Mouse (Mus musculus): ENCODE measurements at regions not wholly inside any gene's neighbourhood (a gene's known extent, or its start where the extent isn't known, plus 50 kb on each side); places are given as distances from the start of the nearest gene placed in this dataset.
A peak's percentile ranks its signal among the peaks of the same experiment; 100 is the strongest.

DNA sequence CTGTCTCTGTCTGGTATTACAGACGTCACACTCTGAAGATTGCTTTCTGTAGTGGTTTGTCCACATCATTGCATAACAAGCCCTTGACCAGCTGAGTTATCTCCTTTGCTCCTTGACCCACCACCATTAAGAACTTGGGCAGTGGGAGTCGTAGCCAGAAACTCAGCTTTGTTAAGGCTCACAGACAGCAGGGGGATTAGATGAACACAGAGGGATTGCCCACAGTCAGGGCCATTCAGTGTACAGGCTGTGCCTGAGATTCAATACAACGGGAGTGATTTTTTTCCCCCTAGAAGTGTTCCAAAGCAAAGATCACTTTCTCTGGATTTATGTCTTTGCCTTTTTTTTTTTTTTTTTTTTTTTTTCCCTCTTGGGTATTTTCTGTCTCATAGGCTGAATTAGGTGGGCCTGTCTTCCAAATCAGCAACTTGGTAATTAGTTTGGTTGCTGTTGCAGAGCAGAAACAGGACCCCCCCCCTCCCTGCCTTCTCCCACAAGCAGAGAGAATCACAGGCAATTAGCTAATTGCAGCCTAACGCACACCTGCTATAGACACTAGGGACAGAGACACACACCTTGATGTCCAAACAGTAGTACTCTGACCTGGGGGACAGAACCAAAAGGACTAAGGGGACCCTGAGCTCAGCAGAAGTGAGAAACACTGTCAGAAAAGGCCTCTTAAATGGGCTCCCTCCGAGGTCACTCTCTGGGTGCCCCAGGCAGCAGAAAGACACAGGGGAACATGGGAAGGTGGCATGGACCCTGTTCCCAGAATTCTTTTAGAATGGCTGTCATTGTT lies 340.4 kb upstream of the Dynlrb2 start:
- no peak for ATAC-seq
- 55% methylated on average over 5 of the region's 5 CpGs for WGBS
- Histone ChIP-seq H3K4me2 (replicated peaks; ENCODE audit: low read depth) (no peak overlapping the region), H3K4me1 (replicated peaks; ENCODE audit: control insufficient read depth, insufficient read depth, low read length) (no peaks in the 10 kb centered on the region), H3K9me3 (ENCODE audit: control insufficient read depth) (no peaks in the 10 kb centered on the region), H3K4me3 (ENCODE audit: low read depth, low read length) (no peak overlapping the region), H3K9ac (ENCODE audit: low read depth, low read length) (no peak overlapping the region), H3K27ac (ENCODE audit: low read depth, low read length) (no peak overlapping the region), H3K36me3 (ENCODE audit: control insufficient read depth, insufficient read depth) (no peaks in the 10 kb centered on the region), H3K27me3 (replicated peaks; ENCODE audit: control insufficient read depth, insufficient read depth, low read length) (no peaks in the 10 kb centered on the region)
- no peak for TF ChIP-seq CTCF (IDR thresholded peaks at IDR 0.05; ENCODE audit: low read depth)

GRCm38 (mm10) chr8:116160932-116161331 lies 343.8 kb upstream of the Dynlrb2 start:
- H3K27ac ChIP-seq (ENCODE audit: low read depth, low read length): no peak overlapping the region
- H3K9me3 ChIP-seq (ENCODE audit: control insufficient read depth): no peaks in the 10 kb centered on the region
- TF ChIP-seq CTCF (IDR thresholded peaks at IDR 0.05; ENCODE audit: low read depth): no peak
- no peak overlapping the region for H3K9ac ChIP-seq (ENCODE audit: low read depth, low read length)
- no peak overlapping the region for H3K4me2 ChIP-seq (replicated peaks; ENCODE audit: low read depth)
- H3K4me3 ChIP-seq (ENCODE audit: low read depth, low read length): no peak overlapping the region
- ATAC-seq: no peak
- H3K4me1 ChIP-seq (replicated peaks; ENCODE audit: control insufficient read depth, insufficient read depth, low read length): no peaks in the 10 kb centered on the region
- H3K27me3 ChIP-seq (replicated peaks; ENCODE audit: control insufficient read depth, insufficient read depth, low read length): no peaks in the 10 kb centered on the region
- whole genome bisulfite sequencing: 73% methylated on average over 5 of the region's 5 CpGs
- no peaks in the 10 kb centered on the region for H3K36me3 ChIP-seq (ENCODE audit: control insufficient read depth, insufficient read depth)

GRCm38 (mm10) chr8:116143687-116144573 lies 360.8 kb upstream of the Dynlrb2 start:
- Histone ChIP-seq H3K9ac (ENCODE audit: low read depth, low read length) (no peak overlapping the region), H3K27me3 (replicated peaks; ENCODE audit: control insufficient read depth, insufficient read depth, low read length) (no peaks in the 10 kb centered on the region), H3K4me3 (ENCODE audit: low read depth, low read length) (no peak overlapping the region), H3K9me3 (ENCODE audit: control insufficient read depth) (no peaks in the 10 kb centered on the region), H3K36me3 (ENCODE audit: control insufficient read depth, insufficient read depth) (no peaks in the 10 kb centered on the region), H3K4me1 (replicated peaks; ENCODE audit: control insufficient read depth, insufficient read depth, low read length) (no peaks in the 10 kb centered on the region), H3K27ac (ENCODE audit: low read depth, low read length) (peak overlapping the region; percentile 21; the same call in 1 of the 2 replicates), H3K4me2 (replicated peaks; ENCODE audit: low read depth) (no peak overlapping the region; the same call in 1 of the 2 replicates)
- 40% methylated on average over 13 of the region's 13 CpGs for WGBS
- peak; percentile 71 for ATAC-seq
- peak; percentile 89 for TF ChIP-seq CTCF (IDR thresholded peaks at IDR 0.05; ENCODE audit: low read depth)

DNA sequence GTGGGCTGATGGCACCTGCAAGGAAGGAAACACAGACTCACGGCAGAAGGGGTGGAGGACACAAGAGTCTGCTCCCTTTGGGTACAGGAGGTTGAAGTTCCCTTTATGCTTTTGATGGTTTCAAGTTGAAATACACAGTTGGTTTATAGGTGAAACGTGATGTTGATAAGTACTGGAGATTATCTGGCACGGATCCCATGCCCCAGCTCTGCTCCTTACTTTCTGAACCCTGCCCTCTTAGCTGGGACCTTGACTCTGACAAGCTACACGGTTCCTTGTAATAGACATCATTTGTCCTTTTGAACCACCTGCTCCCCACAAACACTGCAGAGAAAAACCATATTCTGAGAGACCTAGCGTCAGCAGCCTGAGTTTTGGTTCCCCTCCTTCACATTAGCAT lies 363.4 kb upstream of the Dynlrb2 start:
- 0 out of 2 replicates have a peak, but pooled peaks have one; percentile 53 for ATAC-seq
- no peaks in the 10 kb centered on the region for H3K4me1 ChIP-seq (replicated peaks; ENCODE audit: control insufficient read depth, insufficient read depth, low read length)
- no peaks in the 10 kb centered on the region for H3K36me3 ChIP-seq (ENCODE audit: control insufficient read depth, insufficient read depth)
- H3K4me2 ChIP-seq (replicated peaks; ENCODE audit: low read depth): no peak overlapping the region
- no peak for TF ChIP-seq CTCF (IDR thresholded peaks at IDR 0.05; ENCODE audit: low read depth)
- no peak overlapping the region for H3K9ac ChIP-seq (ENCODE audit: low read depth, low read length)
- no peak overlapping the region for H3K4me3 ChIP-seq (ENCODE audit: low read depth, low read length)
- H3K27me3 ChIP-seq (replicated peaks; ENCODE audit: control insufficient read depth, insufficient read depth, low read length): no peaks in the 10 kb centered on the region
- 0 out of 2 replicates have a peak overlapping the region, but pooled peaks have one; percentile 22 for H3K27ac ChIP-seq (ENCODE audit: low read depth, low read length)
- 39% methylated on average over 5 of the region's 5 CpGs for WGBS
- H3K9me3 ChIP-seq (ENCODE audit: control insufficient read depth): no peaks in the 10 kb centered on the region

GRCm38 (mm10) chr8:116139934-116140333 lies 364.8 kb upstream of the Dynlrb2 start:
- no peak overlapping the region for H3K4me3 ChIP-seq (ENCODE audit: low read depth, low read length)
- no peaks in the 10 kb centered on the region for H3K9me3 ChIP-seq (ENCODE audit: control insufficient read depth)
- WGBS: 94% methylated on average over 1 of the region's 1 CpGs
- no peak overlapping the region for H3K4me2 ChIP-seq (replicated peaks; ENCODE audit: low read depth)
- TF ChIP-seq CTCF (IDR thresholded peaks at IDR 0.05; ENCODE audit: low read depth): no peak
- no peaks in the 10 kb centered on the region for H3K36me3 ChIP-seq (ENCODE audit: control insufficient read depth, insufficient read depth)
- no peaks in the 10 kb centered on the region for H3K4me1 ChIP-seq (replicated peaks; ENCODE audit: control insufficient read depth, insufficient read depth, low read length)
- ATAC-seq: no peak
- no peak overlapping the region for H3K9ac ChIP-seq (ENCODE audit: low read depth, low read length)
- no peaks in the 10 kb centered on the region for H3K27me3 ChIP-seq (replicated peaks; ENCODE audit: control insufficient read depth, insufficient read depth, low read length)
- H3K27ac ChIP-seq (ENCODE audit: low read depth, low read length): no peak overlapping the region

DNA sequence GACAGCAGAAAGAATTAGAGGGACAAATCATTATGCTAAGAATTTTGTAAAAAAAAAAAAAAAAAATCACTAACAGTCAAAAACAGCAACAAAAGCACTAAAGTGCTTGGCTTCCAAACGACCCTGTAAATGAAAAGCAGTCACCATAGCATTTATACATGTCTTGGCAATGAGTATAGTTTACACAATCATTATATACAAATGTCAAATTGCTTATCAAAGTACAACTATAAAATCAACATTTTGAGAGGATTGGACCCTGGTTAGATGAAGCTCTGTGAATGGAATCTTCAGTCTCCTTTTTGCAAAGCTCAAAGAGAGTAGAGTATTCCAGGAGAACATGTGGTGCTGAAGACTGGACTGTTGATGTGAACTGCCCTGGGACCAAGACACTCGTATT lies 367.0 kb upstream of the Dynlrb2 start:
- ATAC-seq: no peak
- H3K36me3 ChIP-seq (ENCODE audit: control insufficient read depth, insufficient read depth): no peaks in the 10 kb centered on the region
- TF ChIP-seq CTCF (IDR thresholded peaks at IDR 0.05; ENCODE audit: low read depth): no peak
- H3K4me3 ChIP-seq (ENCODE audit: low read depth, low read length): no peak overlapping the region
- H3K4me2 ChIP-seq (replicated peaks; ENCODE audit: low read depth): no peak overlapping the region
- no peak overlapping the region for H3K9ac ChIP-seq (ENCODE audit: low read depth, low read length)
- WGBS: 50% methylated on average over 2 of the region's 2 CpGs
- H3K4me1 ChIP-seq (replicated peaks; ENCODE audit: control insufficient read depth, insufficient read depth, low read length): no peaks in the 10 kb centered on the region
- H3K27ac ChIP-seq (ENCODE audit: low read depth, low read length): no peak overlapping the region
- no peaks in the 10 kb centered on the region for H3K27me3 ChIP-seq (replicated peaks; ENCODE audit: control insufficient read depth, insufficient read depth, low read length)
- H3K9me3 ChIP-seq (ENCODE audit: control insufficient read depth): no peaks in the 10 kb centered on the region

Measured in intestine, postnatal 0 days (tissue).